Mouse (Mus musculus): Measurements from ENCODE around the gene Pde4d.

Gene Pde4d

GRCm38 (mm10) chr13:109296347-109297037, 846.7 kb downstream of the Pde4d start:
- TF ChIP-seq GATA4 (IDR thresholded peaks at IDR 0.05; ENCODE audit: insufficient replicate concordance, low read length) = no peak

GRCm38 (mm10) chr13:109298852-109299251, 849.1 kb downstream of the Pde4d start:
- no peak for TF ChIP-seq GATA4 (IDR thresholded peaks at IDR 0.05; ENCODE audit: insufficient replicate concordance, low read length)

GRCm38 (mm10) chr13:109299511-109300250, 849.9 kb downstream of the Pde4d start:
- TF ChIP-seq GATA4 (IDR thresholded peaks at IDR 0.05; ENCODE audit: insufficient replicate concordance, low read length) = no peak

GRCm38 (mm10) chr13:109312542-109312941, 862.8 kb downstream of the Pde4d start:
- TF ChIP-seq GATA4 (IDR thresholded peaks at IDR 0.05; ENCODE audit: insufficient replicate concordance, low read length) = no peak

GRCm38 (mm10) chr13:109315608-109316007, 865.9 kb downstream of the Pde4d start:
- no peak for TF ChIP-seq GATA4 (IDR thresholded peaks at IDR 0.05; ENCODE audit: insufficient replicate concordance, low read length)

- TF ChIP-seq GATA4 (IDR thresholded peaks at IDR 0.05; ENCODE audit: insufficient replicate concordance, low read length) = no peak
These were observed 867.9 kb downstream of the Pde4d start for GRCm38 (mm10) chr13:109317644-109318043.

GRCm38 (mm10) chr13:109318434-109318998, 868.8 kb downstream of the Pde4d start:
- no peak for TF ChIP-seq GATA4 (IDR thresholded peaks at IDR 0.05; ENCODE audit: insufficient replicate concordance, low read length)

- no peak for TF ChIP-seq GATA4 (IDR thresholded peaks at IDR 0.05; ENCODE audit: insufficient replicate concordance, low read length)
These were observed 876.3 kb downstream of the Pde4d start for GRCm38 (mm10) chr13:109326061-109326460.

- TF ChIP-seq GATA4 (IDR thresholded peaks at IDR 0.05; ENCODE audit: insufficient replicate concordance, low read length) = no peak
These were observed 881.8 kb downstream of the Pde4d start for GRCm38 (mm10) chr13:109331563-109331962.

- no peak for TF ChIP-seq GATA4 (IDR thresholded peaks at IDR 0.05; ENCODE audit: insufficient replicate concordance, low read length)
These were observed 892.2 kb downstream of the Pde4d start for GRCm38 (mm10) chr13:109341902-109342301.

GRCm38 (mm10) chr13:109342469-109342868, 892.7 kb downstream of the Pde4d start:
- peak; percentile 86 for TF ChIP-seq GATA4 (IDR thresholded peaks at IDR 0.05; ENCODE audit: insufficient replicate concordance, low read length)

- TF ChIP-seq GATA4 (IDR thresholded peaks at IDR 0.05; ENCODE audit: insufficient replicate concordance, low read length) = no peak
These were observed 893.8 kb downstream of the Pde4d start for GRCm38 (mm10) chr13:109343596-109343995.

GRCm38 (mm10) chr13:109347770-109348169, 898.0 kb downstream of the Pde4d start:
- TF ChIP-seq GATA4 (IDR thresholded peaks at IDR 0.05; ENCODE audit: insufficient replicate concordance, low read length) = no peak

GRCm38 (mm10) chr13:109348316-109348715, 898.6 kb downstream of the Pde4d start:
- TF ChIP-seq GATA4 (IDR thresholded peaks at IDR 0.05; ENCODE audit: insufficient replicate concordance, low read length) = no peak

- no peak for TF ChIP-seq GATA4 (IDR thresholded peaks at IDR 0.05; ENCODE audit: insufficient replicate concordance, low read length)
These were observed 900.4 kb downstream of the Pde4d start for GRCm38 (mm10) chr13:109350100-109350499.

GRCm38 (mm10) chr13:109354017-109354416, 904.3 kb downstream of the Pde4d start:
- no peak for TF ChIP-seq GATA4 (IDR thresholded peaks at IDR 0.05; ENCODE audit: insufficient replicate concordance, low read length)
